Mouse (Mus musculus) liver, embryonic 11.5 days (tissue): ENCODE results near the gene Elobl. TPM values are rescaled to one million over a fixed set of nuclear protein-coding genes. Genes with fewer than 3 reads are reported as not detected.

ENCODE experiments used
- ATAC-seq: fragments of 200-750 bp; cut with Nextera tagmentation; replicated peaks from 2 replicates; pipeline ENCODE4 v1.8.0; 2017; ENCODE audit warnings: moderate number of reproducible peaks, mild to moderate bottlenecking, moderate TSS enrichment, moderate library complexity; ENCODE audit not compliant: low FRiP score
- DNase-seq: peaks from one replicate; pipeline ENCODE4 v3.0.0-alpha.2; 2017; ENCODE audit warnings: low spot score
- H3K27ac ChIP-seq: fragments of 300-500 bp; sonication (generic); 2 replicates; pipeline ENCODE4 v1.5.1; 2014; ENCODE audit warnings: mild to moderate bottlenecking, low read depth, low read length, control low read depth
- H3K27me3 ChIP-seq: fragments of 300-500 bp; sonication (generic); replicated peaks from 2 replicates; pipeline ENCODE4 v1.6.1; 2014; ENCODE audit warnings: low read length, mixed read lengths; ENCODE audit not compliant: control insufficient read depth, insufficient read depth
- H3K36me3 ChIP-seq: fragments of 300-500 bp; sonication (generic); 2 replicates; pipeline ENCODE4 v1.6.1; 2014; ENCODE audit warnings: mild to moderate bottlenecking, low read length, moderate library complexity, mixed read lengths; ENCODE audit not compliant: control insufficient read depth, insufficient read depth
- H3K4me1 ChIP-seq: fragments of 300-500 bp; sonication (generic); replicated peaks from 2 replicates; pipeline ENCODE4 v1.6.1; 2014; ENCODE audit warnings: low read length, mixed read lengths; ENCODE audit not compliant: control insufficient read depth, insufficient read depth
- H3K4me2 ChIP-seq: fragments of 300-500 bp; sonication (generic); 2 replicates; pipeline ENCODE4 v1.6.1; 2014; ENCODE audit warnings: mild to moderate bottlenecking, control low read depth, moderate library complexity
- H3K4me3 ChIP-seq: fragments of 300-500 bp; sonication (generic); 2 replicates; pipeline ENCODE4 v1.5.1; 2014; ENCODE audit warnings: low read depth, low read length, control low read depth
- H3K9ac ChIP-seq: fragments of 300-500 bp; sonication (generic); 2 replicates; pipeline ENCODE4 v1.6.1; 2014; ENCODE audit warnings: low read depth, low read length, control low read depth
- H3K9me3 ChIP-seq: fragments of 300-500 bp; sonication (generic); 2 replicates; pipeline ENCODE4 v1.6.1; 2016; ENCODE audit warnings: low read length, inconsistent platforms, mixed read lengths; ENCODE audit not compliant: control insufficient read depth
- WGBS: fragments of 180-500 bp; shearing (Covaris S2); extraction: QIAGEN DNeasy Blood & Tissue Kit; methylation state at CpG from one replicate; pipeline ENCODE4 v1.1.7; 2014; 5-methylcytosine and 5-hydroxymethylcytosine counted together
- polyA plus RNA-seq: library from polyadenylated mRNA; unstranded; fragments of >200 nt; fragmentation: Nextera tagmentation; extraction: Ambion mirVana; gene quantifications from 2 replicates; pipeline ENCODE4 v1.2.1, GENCODE M21; 2014

Elobl gene
- polyA plus RNA-seq, 1 experiment from 2014 or later = not detected

GRCm38 (mm10) chr11:88952117-88952516 is 14.6 kb downstream of the Elobl start:
- Histone ChIP-seq H3K4me3 (no peak overlapping the region), H3K9ac (no peak overlapping the region), H3K27me3 (no peaks in the 10 kb centered on the region), H3K27ac (no peak overlapping the region), H3K9me3 (no peaks in the 10 kb centered on the region), H3K36me3 (no peaks in the 10 kb centered on the region), H3K4me1 (peaks cover 8% of the 10 kb centered on the region), H3K4me2 (no peak overlapping the region)
- ATAC-seq (no peak), DNase-seq (no peak)
- WGBS = 81% methylated on average over 5 of the region's 5 CpGs

GRCm38 (mm10) chr11:88951576-88951975 is 15.2 kb downstream of the Elobl start:
- DNase-seq = no peak
- WGBS = 92% methylated on average over 2 of the region's 2 CpGs

GRCm38 (mm10) chr11:88950640-88951250 is 16.0 kb downstream of the Elobl start:
- Histone ChIP-seq H3K27me3 (no peaks in the 10 kb centered on the region), H3K4me1 (peaks cover 8% of the 10 kb centered on the region), H3K36me3 (no peaks in the 10 kb centered on the region), H3K9ac (no peak overlapping the region), H3K4me2 (no peak overlapping the region), H3K4me3 (no peak overlapping the region), H3K27ac (no peak overlapping the region), H3K9me3 (no peaks in the 10 kb centered on the region)
- ATAC-seq = no peak
- no peak for DNase-seq
- whole genome bisulfite sequencing = 79% methylated on average over 13 of the region's 13 CpGs

More at GRCm38 (mm10) chr11:88951576-88951975, 15.2 kb downstream of the Elobl start:
- no peaks in the 10 kb centered on the region for H3K27me3 ChIP-seq
- H3K4me2 ChIP-seq = no peak overlapping the region
- no peak overlapping the region for H3K9ac ChIP-seq
- no peak overlapping the region for H3K4me3 ChIP-seq
- H3K27ac ChIP-seq = no peak overlapping the region
- H3K36me3 ChIP-seq = no peaks in the 10 kb centered on the region
- ATAC-seq = no peak
- H3K4me1 ChIP-seq = peaks cover 8% of the 10 kb centered on the region
- no peaks in the 10 kb centered on the region for H3K9me3 ChIP-seq

GRCm38 (mm10) chr11:88949802-88950639 is 16.7 kb downstream of the Elobl start:
- ATAC-seq = no peak
- Histone ChIP-seq H3K36me3 (no peaks in the 10 kb centered on the region; the same call in 1 of the 2 replicates), H3K4me1 (peaks cover 6% of the 10 kb centered on the region), H3K9me3 (no peaks in the 10 kb centered on the region), H3K27ac (no peak overlapping the region), H3K9ac (no peak overlapping the region), H3K4me3 (no peak overlapping the region), H3K27me3 (no peaks in the 10 kb centered on the region), H3K4me2 (no peak overlapping the region)
- no peak for DNase-seq
- 70% methylated on average over 8 of the region's 8 CpGs for WGBS

DNA sequence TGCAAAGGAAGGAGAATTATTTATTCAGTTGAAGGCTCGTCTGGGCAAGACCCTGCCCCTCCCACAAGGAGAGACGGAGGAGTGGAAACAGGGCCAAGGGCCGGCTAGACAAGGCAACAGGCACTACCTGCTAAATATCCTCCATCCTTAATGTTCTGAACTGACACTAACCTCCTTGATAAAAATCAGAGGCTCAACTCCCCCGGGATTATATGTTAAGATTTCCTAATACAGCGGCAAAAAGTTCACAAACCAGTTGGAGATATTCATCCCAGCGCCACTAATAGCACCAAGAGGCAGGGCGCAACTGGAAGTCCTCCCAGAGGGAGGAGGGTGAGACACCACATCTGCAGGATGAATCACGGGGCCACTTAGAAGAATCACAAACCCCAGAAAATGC is 17.8 kb downstream of the Elobl start:
- Histone ChIP-seq H3K4me1 (peaks cover 6% of the 10 kb centered on the region), H3K27ac (no peak overlapping the region), H3K4me2 (no peak overlapping the region), H3K4me3 (no peak overlapping the region), H3K9me3 (no peaks in the 10 kb centered on the region), H3K27me3 (no peaks in the 10 kb centered on the region), H3K9ac (no peak overlapping the region), H3K36me3 (no peaks in the 10 kb centered on the region; the same call in 1 of the 2 replicates)
- ATAC-seq = no peak
- no peak for DNase-seq
- WGBS = 79% methylated on average over 8 of the region's 8 CpGs

- Histone ChIP-seq H3K36me3 (no peaks in the 10 kb centered on the region; the same call in 1 of the 2 replicates), H3K27ac (no peak overlapping the region)
These were observed 20.7 kb downstream of the Elobl start for GRCm38 (mm10) chr11:88945971-88946585.

GRCm38 (mm10) chr11:88941489-88941888 is 25.2 kb downstream of the Elobl start:
- Histone ChIP-seq H3K4me2 (no peak overlapping the region), H3K27me3 (no peaks in the 10 kb centered on the region), H3K36me3 (no peaks in the 10 kb centered on the region; the same call in 1 of the 2 replicates), H3K9me3 (no peaks in the 10 kb centered on the region), H3K27ac (no peak overlapping the region), H3K9ac (no peak overlapping the region), H3K4me1 (no peaks in the 10 kb centered on the region), H3K4me3 (no peak overlapping the region)
- DNase-seq (no peak), ATAC-seq (no peak)
- 74% methylated on average over 12 of the region's 12 CpGs for WGBS

More at GRCm38 (mm10) chr11:88945971-88946585, 20.7 kb downstream of the Elobl start:
- Histone ChIP-seq H3K27me3 (no peaks in the 10 kb centered on the region), H3K4me3 (no peak overlapping the region), H3K9me3 (no peaks in the 10 kb centered on the region), H3K4me1 (no peaks in the 10 kb centered on the region; the same call in 1 of the 2 replicates), H3K9ac (no peak overlapping the region), H3K4me2 (no peak overlapping the region)
- DNase-seq = no peak
- WGBS = 47% methylated on average over 7 of the region's 8 CpGs
- no peak for ATAC-seq

DNA sequence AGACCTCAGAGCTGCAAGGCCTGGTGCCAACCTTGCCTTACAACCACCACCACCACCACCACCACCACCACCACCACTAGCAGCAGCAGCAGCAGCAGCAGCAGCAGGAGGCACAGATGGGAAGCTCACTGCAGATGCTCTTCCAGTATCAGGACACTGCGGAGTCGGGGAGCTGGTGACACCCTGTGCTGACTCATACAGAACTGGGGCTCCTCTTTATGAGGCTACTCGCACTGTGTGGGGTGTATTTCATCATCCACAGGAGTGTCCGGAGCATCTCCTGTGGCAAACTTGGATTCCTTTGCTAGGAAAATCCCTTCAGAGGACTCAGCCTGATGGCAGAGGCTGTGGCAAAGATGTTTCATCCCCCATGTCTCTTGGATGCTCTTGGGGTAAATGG is 27.1 kb downstream of the Elobl start:
- ATAC-seq (no peak), DNase-seq (no peak)
- H3K27me3 ChIP-seq = no peaks in the 10 kb centered on the region
- H3K4me1 ChIP-seq = no peaks in the 10 kb centered on the region
- no peaks in the 10 kb centered on the region for H3K36me3 ChIP-seq
- no peak overlapping the region for H3K9ac ChIP-seq
- H3K4me3 ChIP-seq = no peak overlapping the region
- 78% methylated on average over 4 of the region's 4 CpGs for WGBS
- H3K4me2 ChIP-seq = no peak overlapping the region
- no peak overlapping the region for H3K27ac ChIP-seq
- H3K9me3 ChIP-seq = no peaks in the 10 kb centered on the region
